Mouse (Mus musculus) heart, embryonic 10.5 days (tissue): ENCODE data around the gene Tjp3. TPM values are rescaled to one million over a fixed set of nuclear protein-coding genes. Genes with fewer than 3 reads are reported as not detected.

Source experiments
- DNase-seq: peaks from one replicate; pipeline ENCODE4 v3.0.0-alpha.2; 2017; ENCODE audit warnings: low spot score
- H3K27ac ChIP-seq: fragments of 300-500 bp; sonication (generic); 2 replicates; pipeline ENCODE4 v1.5.1; 2016; ENCODE audit warnings: mild to moderate bottlenecking
- H3K27me3 ChIP-seq: fragments of 300-500 bp; sonication (generic); 2 replicates; pipeline ENCODE4 v1.6.1; 2016; ENCODE audit warnings: mild to moderate bottlenecking; ENCODE audit not compliant: poor library complexity, insufficient read depth, severe bottlenecking
- H3K36me3 ChIP-seq: fragments of 300-500 bp; sonication (generic); 2 replicates; pipeline ENCODE4 v1.6.1; 2016; ENCODE audit warnings: mild to moderate bottlenecking, moderate library complexity
- H3K4me1 ChIP-seq: fragments of 300-500 bp; sonication (generic); 2 replicates; pipeline ENCODE4 v1.6.1; 2016; ENCODE audit warnings: mild to moderate bottlenecking
- H3K4me3 ChIP-seq: fragments of 300-500 bp; sonication (generic); 2 replicates; pipeline ENCODE4 v1.5.1; 2016; ENCODE audit warnings: mild to moderate bottlenecking, moderate library complexity
- H3K9me3 ChIP-seq: fragments of 300-500 bp; sonication (generic); 2 replicates; pipeline ENCODE4 v1.6.1; 2016; ENCODE audit warnings: mild to moderate bottlenecking, moderate library complexity
- WGBS: fragments of 180-500 bp; shearing (Covaris S2); methylation state at CpG from one replicate; pipeline ENCODE4 v1.1.7; 2016; 5-methylcytosine and 5-hydroxymethylcytosine counted together
- polyA plus RNA-seq: library from polyadenylated mRNA; unstranded; fragments of >200 nt; fragmentation: Nextera tagmentation; extraction: Ambion mirVana; gene quantifications from 2 replicates; pipeline ENCODE4 v1.2.1, GENCODE M21; 2016

Tjp3 gene
- polyA plus RNA-seq, 1 experiment from 2014 or later: 4.4 TPM

GRCm38 (mm10) chr10:81268056-81268455, 23.3 kb downstream of the Tjp3 start:
- H3K4me3 ChIP-seq: peak overlapping the region; percentile 71
- no peaks in the 10 kb centered on the region for H3K27me3 ChIP-seq
- H3K4me1 ChIP-seq: peaks cover 22% of the 10 kb centered on the region
- peak; percentile 95 for DNase-seq
- peak overlapping the region; percentile 86 for H3K27ac ChIP-seq
- peaks cover 61% of the 10 kb centered on the region for H3K36me3 ChIP-seq
- H3K9me3 ChIP-seq: no peaks in the 10 kb centered on the region
- WGBS: 3% methylated on average over 23 of the region's 23 CpGs

- Histone ChIP-seq H3K27me3 (no peaks in the 10 kb centered on the region), H3K4me3 (peak within 1 kb of the TSS; percentile 73), H3K27ac (peak within 1 kb of the TSS; percentile 99), H3K36me3 (peaks cover 60% of the 10 kb centered on the region), H3K9me3 (no peaks in the 10 kb centered on the region), H3K4me1 (peaks cover 22% of the 10 kb centered on the region)
- WGBS: 1% methylated on average over 48 of the region's 48 CpGs
- peak; percentile 98 for DNase-seq
These were observed 24.9 kb downstream of the Tjp3 start, which contains the start of the genes Mrpl54 and Apba3 for GRCm38 (mm10) chr10:81266211-81267105. Gene Mrpl54 (minus strand): TSS chr10:81266934. Gene Apba3 (plus strand): TSS chr10:81266960.

GRCm38 (mm10) chr10:81265540-81265939, 25.8 kb downstream of the Tjp3 start:
- no peak for DNase-seq
- WGBS: 91% methylated on average over 8 of the region's 8 CpGs
- peaks cover 51% of the 10 kb centered on the region for H3K36me3 ChIP-seq

DNA sequence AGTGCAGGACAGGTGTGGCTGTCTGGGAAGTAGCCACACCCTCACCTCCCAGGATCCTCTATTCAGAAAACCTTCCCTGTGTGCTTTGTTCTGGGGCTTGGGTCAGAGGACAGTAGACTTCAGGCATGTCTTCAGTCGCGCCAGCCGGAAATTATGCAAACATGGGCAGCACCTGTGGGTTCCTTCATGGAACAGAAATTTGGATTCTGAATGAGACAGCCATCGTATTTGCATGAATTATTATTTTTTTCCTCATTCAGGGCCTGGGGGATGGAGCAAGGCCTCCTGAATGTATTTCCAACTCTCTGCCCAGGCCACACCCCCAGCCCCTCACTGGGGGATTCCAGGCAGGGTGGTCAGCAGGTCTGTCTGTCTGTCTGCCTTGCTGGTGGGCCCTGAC, 30.4 kb downstream of the Tjp3 start:
- peaks cover 30% of the 10 kb centered on the region for H3K4me1 ChIP-seq
- H3K9me3 ChIP-seq: no peaks in the 10 kb centered on the region; the same call in 1 of the 2 replicates
- WGBS: 83% methylated on average over 4 of the region's 4 CpGs
- no peak overlapping the region for H3K4me3 ChIP-seq
- H3K36me3 ChIP-seq: peaks cover 42% of the 10 kb centered on the region
- DNase-seq: no peak
- H3K27ac ChIP-seq: no peak overlapping the region
- peaks cover 49% of the 10 kb centered on the region for H3K27me3 ChIP-seq

More at GRCm38 (mm10) chr10:81265540-81265939, 25.8 kb downstream of the Tjp3 start:
- peaks cover 4% of the 10 kb centered on the region for H3K27me3 ChIP-seq
- H3K4me3 ChIP-seq: peak overlapping the region; percentile 73
- no peaks in the 10 kb centered on the region; the same call in 1 of the 2 replicates for H3K9me3 ChIP-seq
- H3K27ac ChIP-seq: 0 out of 2 replicates have a peak overlapping the region, but pooled peaks have one; percentile 31
- peaks cover 22% of the 10 kb centered on the region for H3K4me1 ChIP-seq

DNA sequence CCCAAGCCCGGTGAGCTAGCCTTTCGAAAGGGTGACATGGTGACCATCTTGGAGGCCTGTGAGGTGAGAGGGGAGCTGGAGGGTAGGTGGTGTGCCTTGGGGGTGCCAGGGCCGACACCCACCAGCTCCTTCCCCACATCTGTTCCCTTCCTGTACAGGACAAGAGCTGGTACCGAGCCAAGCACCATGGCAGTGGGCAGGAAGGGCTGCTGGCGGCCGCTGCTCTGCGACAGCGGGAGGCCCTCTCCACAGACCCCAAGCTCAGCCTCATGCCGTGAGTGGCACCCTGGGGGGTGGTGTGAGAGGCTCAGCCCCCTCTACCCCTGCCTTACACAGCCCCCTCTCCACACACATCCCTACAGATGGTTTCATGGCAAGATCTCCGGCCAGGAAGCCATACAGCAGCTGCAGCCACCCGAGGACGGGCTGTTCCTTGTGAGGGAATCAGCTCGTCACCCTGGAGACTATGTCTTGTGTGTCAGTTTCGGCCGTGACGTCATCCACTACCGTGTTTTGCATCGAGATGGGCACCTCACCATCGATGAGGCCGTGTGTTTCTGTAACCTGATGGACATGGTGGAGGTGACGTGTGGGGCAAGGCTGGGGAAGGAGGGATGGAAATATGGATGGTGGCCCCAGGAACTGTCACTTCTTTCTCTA, 32.0 kb downstream of the Tjp3 start:
- WGBS: 47% methylated on average over 21 of the region's 21 CpGs
- H3K9me3 ChIP-seq: no peaks in the 10 kb centered on the region; the same call in 1 of the 2 replicates
- DNase-seq: no peak
- H3K27me3 ChIP-seq: peaks cover 58% of the 10 kb centered on the region
- peaks cover 28% of the 10 kb centered on the region for H3K36me3 ChIP-seq
- H3K4me3 ChIP-seq: no peak overlapping the region
- H3K4me1 ChIP-seq: peaks cover 23% of the 10 kb centered on the region
- H3K27ac ChIP-seq: no peak overlapping the region

- no peak overlapping the region for H3K27ac ChIP-seq
- DNase-seq: no peak
These were observed 34.0 kb downstream of the Tjp3 start for GRCm38 (mm10) chr10:81257158-81258039.

GRCm38 (mm10) chr10:81254886-81255285, 36.5 kb downstream of the Tjp3 start:
- H3K4me1 ChIP-seq: peaks cover 28% of the 10 kb centered on the region
- no peak overlapping the region for H3K4me3 ChIP-seq
- 53% methylated on average over 1 of the region's 1 CpGs for WGBS
- no peaks in the 10 kb centered on the region for H3K36me3 ChIP-seq
- no peak overlapping the region for H3K27ac ChIP-seq
- DNase-seq: no peak
- no peaks in the 10 kb centered on the region for H3K9me3 ChIP-seq
- peaks cover 92% of the 10 kb centered on the region for H3K27me3 ChIP-seq

More at GRCm38 (mm10) chr10:81257158-81258039, 34.0 kb downstream of the Tjp3 start:
- Histone ChIP-seq H3K9me3 (no peaks in the 10 kb centered on the region; the same call in 1 of the 2 replicates), H3K36me3 (peaks cover 9% of the 10 kb centered on the region; the same call in 1 of the 2 replicates), H3K4me3 (peak overlapping the region; percentile 56), H3K27me3 (peaks cover 78% of the 10 kb centered on the region), H3K4me1 (peaks cover 26% of the 10 kb centered on the region)
- 4% methylated on average over 62 of the region's 62 CpGs for WGBS

GRCm38 (mm10) chr10:81252424-81253419, 38.7 kb downstream of the Tjp3 start, which contains the start of gene Matk:
Gene Matk (plus strand): TSS chr10:81252935.
- peaks cover 27% of the 10 kb centered on the region for H3K4me1 ChIP-seq
- no peak for DNase-seq
- peaks cover 90% of the 10 kb centered on the region for H3K27me3 ChIP-seq
- 13% methylated on average over 43 of the region's 44 CpGs for WGBS
- H3K4me3 ChIP-seq: peak within 1 kb of the TSS; percentile 32
- 0 out of 2 replicates have a peak within 1 kb of the TSS, but pooled peaks have one; percentile 18 for H3K27ac ChIP-seq
- no peaks in the 10 kb centered on the region for H3K9me3 ChIP-seq
- H3K36me3 ChIP-seq: no peaks in the 10 kb centered on the region

DNA sequence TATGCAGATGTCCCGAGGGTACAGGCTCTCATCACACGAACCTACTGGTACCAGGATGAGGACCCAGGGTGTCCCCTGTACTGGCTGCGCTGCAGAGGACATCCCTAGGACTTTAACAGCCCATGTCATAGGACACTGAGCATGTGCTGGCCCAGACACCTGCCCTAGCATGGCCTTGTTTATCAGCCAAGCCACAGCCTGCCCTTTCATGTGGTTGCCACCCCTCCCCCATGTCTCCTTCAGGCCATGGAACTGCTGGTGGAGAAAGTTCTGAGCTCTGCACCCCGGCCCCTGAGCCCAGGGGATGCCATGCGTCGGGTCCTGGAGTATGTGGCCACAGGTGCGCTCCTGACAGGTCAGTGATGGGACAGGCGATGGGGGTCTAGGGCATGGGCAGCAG, 41.9 kb downstream of the Tjp3 start:
- Histone ChIP-seq H3K27ac (no peak overlapping the region), H3K36me3 (no peaks in the 10 kb centered on the region), H3K9me3 (no peaks in the 10 kb centered on the region), H3K27me3 (peaks cover 86% of the 10 kb centered on the region), H3K4me3 (no peak overlapping the region), H3K4me1 (peaks cover 37% of the 10 kb centered on the region)
- 82% methylated on average over 8 of the region's 8 CpGs for WGBS
- DNase-seq: no peak

DNA sequence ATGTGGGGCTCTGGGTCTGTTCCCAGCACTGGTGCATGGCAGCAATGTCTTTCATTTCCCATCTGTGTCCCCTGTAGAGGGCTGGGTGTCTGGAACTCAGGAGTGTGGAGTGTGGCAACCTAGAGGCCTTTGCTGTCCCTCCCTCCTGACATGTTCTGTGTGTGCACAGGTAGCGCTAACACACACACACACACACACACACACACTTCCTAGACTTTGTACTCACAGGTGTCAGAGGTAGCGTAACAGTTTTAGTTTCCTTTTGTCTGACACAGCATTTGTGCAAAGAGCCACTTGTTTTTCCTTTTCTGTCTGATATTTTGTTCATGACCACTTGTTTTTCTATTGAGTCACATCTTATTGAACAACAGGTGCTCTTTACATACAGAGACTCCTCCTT, 43.6 kb downstream of the Tjp3 start:
- peaks cover 35% of the 10 kb centered on the region for H3K4me1 ChIP-seq
- no peaks in the 10 kb centered on the region for H3K9me3 ChIP-seq
- no peak overlapping the region for H3K27ac ChIP-seq
- DNase-seq: no peak
- H3K36me3 ChIP-seq: no peaks in the 10 kb centered on the region
- no peak overlapping the region for H3K4me3 ChIP-seq
- 98% methylated on average over 2 of the region's 2 CpGs for WGBS
- H3K27me3 ChIP-seq: peaks cover 86% of the 10 kb centered on the region

DNA sequence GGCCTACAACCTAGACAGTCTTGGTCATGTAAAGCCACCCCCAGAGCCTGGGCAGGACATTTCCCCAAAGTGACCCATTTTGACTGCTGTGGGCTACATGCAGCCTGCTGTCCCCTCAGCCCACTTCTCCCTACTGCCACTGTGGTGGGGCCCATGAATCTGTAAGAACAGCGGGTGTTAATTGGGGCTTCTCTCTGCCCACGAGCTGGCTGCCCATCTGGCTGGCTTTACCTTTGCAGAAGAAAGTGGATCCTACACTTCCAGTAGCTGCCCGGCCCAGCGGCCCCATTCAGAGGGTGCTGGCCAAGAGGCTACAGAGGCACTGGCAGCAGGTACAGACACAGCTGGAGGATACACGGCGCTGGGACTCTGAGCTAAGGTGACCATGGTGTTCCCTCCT, 46.2 kb downstream of the Tjp3 start:
- no peaks in the 10 kb centered on the region for H3K9me3 ChIP-seq
- H3K27me3 ChIP-seq: peaks cover 86% of the 10 kb centered on the region
- H3K4me1 ChIP-seq: peaks cover 33% of the 10 kb centered on the region
- no peak for DNase-seq
- WGBS: 81% methylated on average over 6 of the region's 6 CpGs
- no peak overlapping the region for H3K27ac ChIP-seq
- no peaks in the 10 kb centered on the region for H3K36me3 ChIP-seq
- H3K4me3 ChIP-seq: no peak overlapping the region
